Mouse (Mus musculus): ENCODE data around the gene Phactr4.

DNA sequence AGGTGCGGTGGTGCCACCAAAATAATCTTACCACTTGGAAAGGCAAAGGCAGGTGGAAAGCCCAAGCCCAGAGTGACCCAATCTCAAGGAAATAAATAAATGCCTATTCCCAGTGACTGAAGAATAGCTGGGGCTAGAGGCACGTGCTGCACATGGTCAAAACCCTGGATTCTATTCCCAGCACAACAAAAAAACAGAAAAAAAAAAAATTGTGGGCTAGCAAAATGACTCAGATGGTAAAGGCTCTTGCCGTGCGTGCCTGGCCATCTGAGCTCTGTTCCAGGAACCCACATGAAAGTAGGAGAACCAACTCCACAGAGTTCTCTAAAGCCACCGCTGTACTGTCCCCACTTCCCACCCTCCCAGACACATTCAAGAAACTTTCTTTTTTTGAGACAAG, 1.8 kb downstream of the Phactr4 start:
- TF ChIP-seq EP300 (optimal IDR thresholded peaks at IDR 0.05): no peak
- TF ChIP-seq CTCF (IDR thresholded peaks at IDR 0.05; ENCODE audit: low read depth): no peak

Measured in stomach, postnatal 0 days (tissue).